Mouse (Mus musculus): ENCODE data around the gene Ptpn1. TPM values are rescaled to one million over a fixed set of nuclear protein-coding genes. Genes with fewer than 3 reads are reported as not detected.

Ptpn1 gene
- polyA plus RNA-seq, 1 experiment = 1.9 TPM

- no peaks in the 10 kb centered on the region for H3K9me3 ChIP-seq (ENCODE audit: control insufficient read depth, low read length)
- TF ChIP-seq TAL1 (IDR thresholded peaks at IDR 0.05; ENCODE audit: low read length) (no peak), GATA1 (IDR thresholded peaks at IDR 0.05; ENCODE audit: low read length) (no peak)
- H3K27me3 ChIP-seq (ENCODE audit: control insufficient read depth) = no peaks in the 10 kb centered on the region
- no peaks in the 10 kb centered on the region for H3K4me1 ChIP-seq (ENCODE audit: control insufficient read depth)
- no peak overlapping the region for H3K4me3 ChIP-seq (replicated peaks)
- H3K36me3 ChIP-seq (ENCODE audit: control insufficient read depth) = no peaks in the 10 kb centered on the region
These were observed 20.3 kb upstream of the Ptpn1 start for GRCm38 (mm10) chr2:167911511-167911910.

GRCm38 (mm10) chr2:167919081-167919480 is 12.8 kb upstream of the Ptpn1 start:
- no peaks in the 10 kb centered on the region for H3K27me3 ChIP-seq (ENCODE audit: control insufficient read depth)
- H3K36me3 ChIP-seq (ENCODE audit: control insufficient read depth) = no peaks in the 10 kb centered on the region
- H3K9me3 ChIP-seq (ENCODE audit: control insufficient read depth, low read length) = no peaks in the 10 kb centered on the region
- no peak overlapping the region for H3K4me3 ChIP-seq (replicated peaks)
- TF ChIP-seq GATA1 (IDR thresholded peaks at IDR 0.05; ENCODE audit: low read length) = no peak
- TF ChIP-seq TAL1 (IDR thresholded peaks at IDR 0.05; ENCODE audit: low read length) = no peak
- no peaks in the 10 kb centered on the region for H3K4me1 ChIP-seq (ENCODE audit: control insufficient read depth)

GRCm38 (mm10) chr2:167920041-167920440 is 11.8 kb upstream of the Ptpn1 start:
- Histone ChIP-seq H3K36me3 (ENCODE audit: control insufficient read depth) (no peaks in the 10 kb centered on the region), H3K4me3 (replicated peaks) (no peak overlapping the region), H3K4me1 (ENCODE audit: control insufficient read depth) (peaks cover 5% of the 10 kb centered on the region), H3K27me3 (ENCODE audit: control insufficient read depth) (no peaks in the 10 kb centered on the region), H3K9me3 (ENCODE audit: control insufficient read depth, low read length) (no peaks in the 10 kb centered on the region)
- TF ChIP-seq TAL1 (IDR thresholded peaks at IDR 0.05; ENCODE audit: low read length) (no peak), GATA1 (IDR thresholded peaks at IDR 0.05; ENCODE audit: low read length) (no peak)

DNA sequence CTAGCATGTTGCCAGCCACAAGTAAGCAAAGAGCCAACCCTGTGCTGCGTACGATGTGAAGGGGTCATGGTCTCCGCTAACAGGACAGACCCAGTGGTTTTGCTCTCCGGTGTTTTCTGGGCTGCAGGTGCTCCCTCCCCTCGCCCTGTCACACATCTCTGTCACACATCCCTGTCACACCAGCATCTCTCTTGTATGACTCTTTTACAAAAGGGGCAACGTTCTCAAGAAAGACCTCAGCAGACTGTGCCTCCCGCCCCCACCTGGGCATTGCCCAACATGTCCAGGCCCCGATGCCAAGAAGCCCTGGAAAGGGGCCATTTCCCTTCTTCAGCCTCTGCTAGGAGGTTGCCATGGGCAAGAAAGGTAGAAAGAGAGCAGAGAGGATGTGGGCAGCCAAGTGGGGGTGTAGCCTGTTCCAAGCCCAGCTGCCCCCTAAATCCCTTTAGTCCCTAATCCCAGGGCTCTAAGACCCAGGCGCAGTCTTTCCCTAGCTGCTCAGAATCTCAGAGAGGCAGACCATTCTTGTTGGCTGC is 10.8 kb upstream of the Ptpn1 start:
- TF ChIP-seq TAL1 (IDR thresholded peaks at IDR 0.05; ENCODE audit: low read length) (no peak), GATA1 (IDR thresholded peaks at IDR 0.05; ENCODE audit: low read length) (no peak)
- H3K4me1 ChIP-seq (ENCODE audit: control insufficient read depth) = peaks cover 14% of the 10 kb centered on the region
- no peaks in the 10 kb centered on the region for H3K36me3 ChIP-seq (ENCODE audit: control insufficient read depth)
- H3K9me3 ChIP-seq (ENCODE audit: control insufficient read depth, low read length) = no peaks in the 10 kb centered on the region
- no peak overlapping the region for H3K4me3 ChIP-seq (replicated peaks)
- no peaks in the 10 kb centered on the region for H3K27me3 ChIP-seq (ENCODE audit: control insufficient read depth)

- H3K36me3 ChIP-seq (ENCODE audit: control insufficient read depth) = no peaks in the 10 kb centered on the region
- TF ChIP-seq GATA1 (IDR thresholded peaks at IDR 0.05; ENCODE audit: low read length) = no peak
- no peak for TF ChIP-seq TAL1 (IDR thresholded peaks at IDR 0.05; ENCODE audit: low read length)
- H3K4me3 ChIP-seq (replicated peaks) = no peak overlapping the region
- H3K4me1 ChIP-seq (ENCODE audit: control insufficient read depth) = peaks cover 14% of the 10 kb centered on the region
- no peaks in the 10 kb centered on the region for H3K9me3 ChIP-seq (ENCODE audit: control insufficient read depth, low read length)
- H3K27me3 ChIP-seq (ENCODE audit: control insufficient read depth) = no peaks in the 10 kb centered on the region
These were observed 10.0 kb upstream of the Ptpn1 start for GRCm38 (mm10) chr2:167921823-167922222.

GRCm38 (mm10) chr2:167924011-167924410 is 7.8 kb upstream of the Ptpn1 start:
- TF ChIP-seq TAL1 (IDR thresholded peaks at IDR 0.05; ENCODE audit: low read length) = no peak
- no peak for TF ChIP-seq GATA1 (IDR thresholded peaks at IDR 0.05; ENCODE audit: low read length)
- Histone ChIP-seq H3K4me3 (replicated peaks) (no peak overlapping the region), H3K36me3 (ENCODE audit: control insufficient read depth) (no peaks in the 10 kb centered on the region), H3K27me3 (ENCODE audit: control insufficient read depth) (no peaks in the 10 kb centered on the region), H3K4me1 (ENCODE audit: control insufficient read depth) (peaks cover 14% of the 10 kb centered on the region), H3K9me3 (ENCODE audit: control insufficient read depth, low read length) (no peaks in the 10 kb centered on the region)

GRCm38 (mm10) chr2:167924803-167925604 is 6.9 kb upstream of the Ptpn1 start:
- Histone ChIP-seq H3K4me1 (ENCODE audit: control insufficient read depth) (peaks cover 15% of the 10 kb centered on the region), H3K36me3 (ENCODE audit: control insufficient read depth) (no peaks in the 10 kb centered on the region), H3K4me3 (replicated peaks) (peak overlapping the region; percentile 58), H3K9me3 (ENCODE audit: control insufficient read depth, low read length) (no peaks in the 10 kb centered on the region), H3K27me3 (ENCODE audit: control insufficient read depth) (no peaks in the 10 kb centered on the region)
- no peak for TF ChIP-seq TAL1 (IDR thresholded peaks at IDR 0.05; ENCODE audit: low read length)
- no peak for TF ChIP-seq GATA1 (IDR thresholded peaks at IDR 0.05; ENCODE audit: low read length)

GRCm38 (mm10) chr2:167925841-167926800 is 5.7 kb upstream of the Ptpn1 start:
- Histone ChIP-seq H3K27me3 (ENCODE audit: control insufficient read depth) (no peaks in the 10 kb centered on the region), H3K4me1 (ENCODE audit: control insufficient read depth) (peaks cover 23% of the 10 kb centered on the region), H3K36me3 (ENCODE audit: control insufficient read depth) (no peaks in the 10 kb centered on the region), H3K9me3 (ENCODE audit: control insufficient read depth, low read length) (no peaks in the 10 kb centered on the region), H3K4me3 (replicated peaks) (no peak overlapping the region)
- no peak for TF ChIP-seq TAL1 (IDR thresholded peaks at IDR 0.05; ENCODE audit: low read length)
- TF ChIP-seq GATA1 (IDR thresholded peaks at IDR 0.05; ENCODE audit: low read length) = no peak
